Mouse (Mus musculus) midbrain, embryonic 15.5 days (tissue): ENCODE measurements around the gene Ccnb1ip1. TPM values are rescaled to one million over a fixed set of nuclear protein-coding genes. Genes with fewer than 3 reads are reported as not detected.

Experiments used
- ATAC-seq: fragments of 200-750 bp; cut with Nextera tagmentation; replicated peaks from 2 replicates; pipeline ENCODE4 v1.8.0; 2017; ENCODE audit warnings: moderate TSS enrichment
- H3K27ac ChIP-seq: fragments of 300-500 bp; sonication (generic); 2 replicates; pipeline ENCODE4 v1.5.1; 2015; ENCODE audit warnings: mild to moderate bottlenecking, inconsistent platforms
- H3K27me3 ChIP-seq: fragments of 300-500 bp; sonication (generic); replicated peaks from 2 replicates; pipeline ENCODE4 v1.6.1; 2015; ENCODE audit warnings: inconsistent platforms
- H3K36me3 ChIP-seq: fragments of 300-500 bp; sonication (generic); replicated peaks from 2 replicates; pipeline ENCODE4 v1.6.1; 2015; ENCODE audit warnings: inconsistent platforms
- H3K4me1 ChIP-seq: fragments of 300-500 bp; sonication (generic); 2 replicates; pipeline ENCODE4 v1.6.1; 2015; ENCODE audit warnings: inconsistent platforms
- H3K4me2 ChIP-seq: fragments of 300-500 bp; sonication (generic); 2 replicates; pipeline ENCODE4 v1.6.1; 2015; ENCODE audit warnings: inconsistent platforms, mild to moderate bottlenecking, moderate library complexity
- H3K4me3 ChIP-seq: fragments of 300-500 bp; sonication (generic); 2 replicates; pipeline ENCODE4 v1.5.1; 2015; ENCODE audit warnings: mild to moderate bottlenecking, inconsistent platforms
- H3K9ac ChIP-seq: fragments of 300-500 bp; sonication (generic); 2 replicates; pipeline ENCODE4 v1.6.1; 2015; ENCODE audit warnings: mild to moderate bottlenecking, inconsistent platforms
- H3K9me3 ChIP-seq: fragments of 300-500 bp; sonication (generic); 2 replicates; pipeline ENCODE4 v1.6.1; 2016; ENCODE audit warnings: inconsistent platforms
- WGBS: fragments of 180-500 bp; shearing (Covaris S2); methylation state at CpG from one replicate; pipeline ENCODE4 v1.1.7; 2015; ENCODE audit warnings: mixed read lengths; 5-methylcytosine and 5-hydroxymethylcytosine counted together
- polyA plus RNA-seq: library from polyadenylated mRNA; unstranded; fragments of >200 nt; fragmentation: Nextera tagmentation; extraction: Ambion mirVana; gene quantifications from 2 replicates; pipeline ENCODE4 v1.2.1, GENCODE M21; 2015

Ccnb1ip1 gene
- polyA plus RNA-seq, 1 experiment from 2014 or later, result not detected

DNA sequence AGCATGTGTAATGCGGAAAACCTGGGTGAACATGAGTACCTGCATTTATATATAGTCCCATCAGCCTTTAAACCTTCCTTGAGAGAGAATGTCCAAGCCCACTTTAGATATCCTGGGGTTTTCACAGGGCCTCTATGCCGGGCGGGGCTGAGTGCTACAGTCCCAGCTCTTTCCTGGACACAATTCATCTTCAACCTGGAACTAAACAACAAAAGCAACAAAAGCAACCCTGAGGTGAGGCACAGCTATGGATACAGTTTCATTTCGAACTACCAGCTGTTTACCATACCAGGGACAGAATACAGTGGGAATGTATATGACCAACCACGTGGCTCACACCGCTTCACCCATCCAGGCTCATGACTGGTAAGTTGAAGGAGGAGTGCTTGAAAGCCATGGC is 5.1 kb downstream of the Ccnb1ip1 start:
- Histone ChIP-seq H3K4me2 (no peak overlapping the region), H3K36me3 (no peaks in the 10 kb centered on the region), H3K27ac (no peak overlapping the region), H3K4me1 (peaks cover 5% of the 10 kb centered on the region), H3K4me3 (no peak overlapping the region), H3K9ac (no peak overlapping the region), H3K9me3 (no peaks in the 10 kb centered on the region), H3K27me3 (no peaks in the 10 kb centered on the region)
- no peak for ATAC-seq
- WGBS, result 89% methylated on average over 6 of the region's 6 CpGs

DNA sequence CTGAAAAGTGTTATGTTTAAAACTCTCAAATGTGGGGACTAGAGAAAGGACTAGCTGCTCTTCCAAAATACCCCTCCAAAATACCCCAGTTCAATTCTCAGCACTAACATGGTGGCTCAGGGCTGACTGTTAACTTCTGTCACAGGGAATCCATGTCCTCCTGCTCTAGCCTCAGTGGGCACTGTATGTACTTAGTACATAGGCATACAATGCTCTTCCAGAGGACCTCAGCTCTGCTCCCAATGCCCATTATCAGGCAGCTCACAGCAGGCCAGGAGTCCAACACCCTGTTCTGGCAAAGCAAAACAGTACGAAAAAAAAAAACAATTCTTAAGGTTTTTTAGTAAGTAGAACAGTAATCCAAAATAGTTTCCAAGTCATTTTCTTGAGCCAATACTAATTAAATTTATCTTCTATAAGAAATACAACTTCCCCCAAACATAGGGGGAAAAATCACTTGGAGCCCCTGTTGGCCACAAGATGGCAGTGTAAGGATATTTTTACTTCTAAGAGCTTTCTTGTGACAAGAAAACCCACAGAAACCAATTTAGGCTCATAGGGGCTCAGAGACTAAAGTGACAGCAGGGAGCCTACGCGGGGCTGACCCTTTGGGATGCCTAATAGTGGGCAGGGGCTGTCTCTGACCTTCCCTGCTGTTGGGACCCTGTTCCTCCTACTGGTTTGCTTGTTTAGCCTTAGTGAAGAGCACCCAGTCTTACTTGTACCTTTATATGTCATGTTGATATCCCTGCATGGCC is 7.9 kb downstream of the Ccnb1ip1 start:
- Histone ChIP-seq H3K4me3 (no peak overlapping the region), H3K36me3 (no peaks in the 10 kb centered on the region), H3K9ac (no peak overlapping the region), H3K27ac (no peak overlapping the region), H3K27me3 (no peaks in the 10 kb centered on the region), H3K4me1 (peaks cover 2% of the 10 kb centered on the region; the same call in 1 of the 2 replicates), H3K4me2 (peak overlapping the region; percentile 5; the same call in 1 of the 2 replicates), H3K9me3 (no peaks in the 10 kb centered on the region)
- ATAC-seq, result peak; percentile 65; the same call in 1 of the 2 replicates
- 5% methylated on average over 3 of the region's 3 CpGs for WGBS

- Histone ChIP-seq H3K27ac (no peak overlapping the region), H3K9me3 (no peaks in the 10 kb centered on the region), H3K4me2 (no peak overlapping the region), H3K9ac (no peak overlapping the region), H3K4me3 (no peak overlapping the region), H3K36me3 (no peaks in the 10 kb centered on the region), H3K4me1 (peaks cover 2% of the 10 kb centered on the region; the same call in 1 of the 2 replicates), H3K27me3 (no peaks in the 10 kb centered on the region)
- ATAC-seq, result no peak
- WGBS, result 62% methylated on average over 2 of the region's 2 CpGs
Measured at GRCm38 (mm10) chr14:50798512-50798911, 9.0 kb downstream of the Ccnb1ip1 start.

DNA sequence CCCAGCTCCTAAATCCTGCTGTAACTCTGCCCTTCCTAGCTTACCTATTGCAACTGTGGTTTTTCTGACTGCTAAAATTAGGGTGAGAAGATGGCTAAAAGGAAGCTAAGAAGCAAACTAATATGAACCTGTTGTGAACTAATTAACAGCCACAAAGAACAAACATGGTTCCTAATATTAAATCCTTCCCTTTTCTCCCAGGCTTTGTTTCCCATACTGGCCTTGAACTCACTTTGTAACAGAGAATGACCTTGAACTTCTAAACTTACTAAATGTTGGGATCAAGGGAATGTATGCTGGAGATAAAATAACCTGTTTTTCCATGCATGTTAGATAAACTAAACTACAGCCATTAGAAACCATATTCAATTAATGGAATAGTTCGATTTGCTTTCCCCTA is 11.1 kb downstream of the Ccnb1ip1 start:
- 92% methylated on average over 1 of the region's 1 CpGs for WGBS
- no peak overlapping the region for H3K27ac ChIP-seq
- ATAC-seq, result no peak

GRCm38 (mm10) chr14:50795965-50796364 is 11.6 kb downstream of the Ccnb1ip1 start:
- Histone ChIP-seq H3K4me2 (no peak overlapping the region), H3K27ac (no peak overlapping the region), H3K4me3 (no peak overlapping the region), H3K9ac (no peak overlapping the region), H3K9me3 (no peaks in the 10 kb centered on the region), H3K4me1 (peaks cover 2% of the 10 kb centered on the region; the same call in 1 of the 2 replicates), H3K27me3 (no peaks in the 10 kb centered on the region), H3K36me3 (no peaks in the 10 kb centered on the region)
- ATAC-seq, result no peak
- 88% methylated on average over 4 of the region's 4 CpGs for WGBS

More for the DNA sequence above, 11.1 kb downstream of the Ccnb1ip1 start:
- Histone ChIP-seq H3K9me3 (no peaks in the 10 kb centered on the region), H3K4me1 (peaks cover 2% of the 10 kb centered on the region; the same call in 1 of the 2 replicates), H3K4me2 (no peak overlapping the region), H3K36me3 (no peaks in the 10 kb centered on the region), H3K9ac (no peak overlapping the region), H3K4me3 (no peak overlapping the region), H3K27me3 (no peaks in the 10 kb centered on the region)

DNA sequence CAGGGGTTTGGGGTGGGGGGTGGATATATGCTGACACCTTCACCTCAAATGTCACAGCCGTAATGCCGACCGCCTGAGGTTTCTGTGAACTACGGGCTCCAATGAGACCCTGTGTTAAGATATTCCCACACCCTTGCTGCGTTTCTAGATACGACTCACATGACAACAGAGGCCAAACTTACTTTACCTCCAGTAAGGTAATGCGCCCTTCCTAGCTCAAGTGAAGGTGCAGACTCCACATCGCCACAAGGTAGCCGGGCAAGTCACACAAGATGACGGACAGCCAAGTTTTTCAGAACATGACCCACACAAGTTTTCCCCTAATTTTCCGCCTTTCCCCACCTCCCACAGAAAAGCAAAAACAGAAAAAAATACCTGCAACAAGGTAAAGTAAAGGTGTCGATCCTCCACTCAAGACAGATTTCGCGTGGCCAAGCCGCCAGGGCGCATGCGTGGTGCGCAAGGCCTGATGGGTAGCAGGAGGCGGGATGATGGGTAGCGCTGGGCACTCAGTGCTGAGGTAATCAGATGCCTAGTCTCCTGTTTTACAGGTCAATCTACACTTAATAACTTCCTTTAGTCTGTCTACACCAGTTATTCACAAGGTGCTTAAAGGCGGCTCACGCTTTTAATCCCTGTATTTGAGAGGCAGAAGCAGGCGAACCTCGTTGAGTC is 12.1 kb downstream of the Ccnb1ip1 start:
- 93% methylated on average over 24 of the region's 24 CpGs for WGBS
- no peak overlapping the region for H3K27ac ChIP-seq
- no peak overlapping the region for H3K4me3 ChIP-seq
- no peak overlapping the region for H3K9ac ChIP-seq
- ATAC-seq, result no peak
- H3K4me1 ChIP-seq, result peaks cover 2% of the 10 kb centered on the region; the same call in 1 of the 2 replicates
- H3K36me3 ChIP-seq, result no peaks in the 10 kb centered on the region
- no peaks in the 10 kb centered on the region for H3K9me3 ChIP-seq
- no peak overlapping the region for H3K4me2 ChIP-seq
- H3K27me3 ChIP-seq, result no peaks in the 10 kb centered on the region

DNA sequence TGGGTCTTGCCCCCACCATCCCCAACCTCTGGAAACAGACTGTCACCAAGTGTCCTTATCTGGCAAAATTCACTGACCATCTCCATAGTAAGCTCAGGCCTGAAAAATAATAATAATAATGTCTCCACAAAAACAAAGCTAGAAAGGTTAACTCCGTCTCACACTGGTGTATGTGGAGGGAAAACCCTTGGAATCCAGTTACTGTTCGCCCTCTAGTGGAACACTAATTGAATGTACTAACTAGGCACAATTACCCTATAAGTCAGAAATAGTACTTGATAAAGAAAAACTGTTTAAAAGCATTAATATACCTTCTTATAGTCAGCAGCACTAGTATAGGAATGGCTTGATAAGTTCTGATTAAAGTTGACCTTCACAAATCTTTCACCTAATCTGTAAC is 19.4 kb downstream of the Ccnb1ip1 start:
- H3K4me3 ChIP-seq, result no peak overlapping the region
- H3K9ac ChIP-seq, result no peak overlapping the region
- H3K27ac ChIP-seq, result no peak overlapping the region
- H3K36me3 ChIP-seq, result no peaks in the 10 kb centered on the region
- H3K9me3 ChIP-seq, result no peaks in the 10 kb centered on the region
- 6% methylated on average over 2 of the region's 2 CpGs for WGBS
- ATAC-seq, result no peak
- H3K4me1 ChIP-seq, result peaks cover 14% of the 10 kb centered on the region
- H3K4me2 ChIP-seq, result no peak overlapping the region
- no peaks in the 10 kb centered on the region for H3K27me3 ChIP-seq

DNA sequence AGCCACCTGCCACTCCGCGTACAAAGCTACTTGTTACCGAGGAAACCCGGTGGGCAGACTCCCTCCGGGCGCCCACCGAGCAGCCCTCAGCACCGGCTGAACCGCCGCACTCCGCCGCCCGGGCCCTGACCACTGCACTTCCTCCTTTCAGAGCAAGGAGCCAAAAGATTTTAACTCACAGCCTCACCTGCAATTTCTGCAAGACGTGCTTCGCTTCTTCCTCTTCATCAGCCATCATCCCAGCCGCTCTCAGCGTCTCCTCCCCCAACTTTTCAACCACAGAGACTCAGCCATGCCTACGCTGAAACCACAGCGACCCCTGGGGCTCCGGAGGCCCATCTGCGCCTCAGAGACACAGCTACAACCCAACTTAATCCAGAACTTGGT is 22.3 kb downstream of the Ccnb1ip1 start, which contains the start of gene Ttc5:
Gene Ttc5, minus strand, starts transcription at position 269 of the 387 bp plus-strand sequence.
- Histone ChIP-seq H3K27ac (peak within 1 kb of the TSS; percentile 85), H3K9me3 (no peaks in the 10 kb centered on the region), H3K4me3 (peak within 1 kb of the TSS; percentile 56), H3K4me2 (peak within 1 kb of the TSS; percentile 61), H3K27me3 (no peaks in the 10 kb centered on the region), H3K4me1 (peaks cover 16% of the 10 kb centered on the region), H3K36me3 (peaks cover 12% of the 10 kb centered on the region; the same call in 1 of the 2 replicates), H3K9ac (peak within 1 kb of the TSS; percentile 71)
- WGBS, result 0% methylated on average over 21 of the region's 21 CpGs
- peak; percentile 98 for ATAC-seq

- Histone ChIP-seq H3K27ac (peak overlapping the region; percentile 85), H3K9me3 (no peaks in the 10 kb centered on the region), H3K9ac (peak overlapping the region; percentile 71), H3K36me3 (peaks cover 17% of the 10 kb centered on the region; the same call in 1 of the 2 replicates), H3K4me2 (peak overlapping the region; percentile 61), H3K4me3 (peak overlapping the region; percentile 56), H3K4me1 (peaks cover 16% of the 10 kb centered on the region), H3K27me3 (no peaks in the 10 kb centered on the region)
- no peak for ATAC-seq
- WGBS, result 24% methylated on average over 16 of the region's 16 CpGs
Measured at GRCm38 (mm10) chr14:50784391-50785250, 22.9 kb downstream of the Ccnb1ip1 start.

- H3K27me3 ChIP-seq, result no peaks in the 10 kb centered on the region
- no peaks in the 10 kb centered on the region for H3K9me3 ChIP-seq
- H3K36me3 ChIP-seq, result peaks cover 24% of the 10 kb centered on the region; the same call in 1 of the 2 replicates
- H3K4me3 ChIP-seq, result no peak overlapping the region
- no peak for ATAC-seq
- peaks cover 16% of the 10 kb centered on the region for H3K4me1 ChIP-seq
- no peak overlapping the region for H3K9ac ChIP-seq
- H3K27ac ChIP-seq, result no peak overlapping the region
- WGBS, result 94% methylated on average over 3 of the region's 3 CpGs
- no peak overlapping the region for H3K4me2 ChIP-seq
Measured at GRCm38 (mm10) chr14:50782166-50782565, 25.4 kb downstream of the Ccnb1ip1 start.

- no peak overlapping the region for H3K4me3 ChIP-seq
- 79% methylated on average over 2 of the region's 2 CpGs for WGBS
- H3K36me3 ChIP-seq, result peaks cover 59% of the 10 kb centered on the region
Measured at GRCm38 (mm10) chr14:50771342-50771741, 36.2 kb downstream of the Ccnb1ip1 start.

GRCm38 (mm10) chr14:50765736-50766135 is 41.8 kb downstream of the Ccnb1ip1 start:
- WGBS, result 94% methylated on average over 6 of the region's 6 CpGs
- no peak for ATAC-seq
- no peak overlapping the region for H3K4me2 ChIP-seq
- no peaks in the 10 kb centered on the region for H3K4me1 ChIP-seq
- no peaks in the 10 kb centered on the region for H3K9me3 ChIP-seq
- H3K27me3 ChIP-seq, result no peaks in the 10 kb centered on the region
- no peak overlapping the region for H3K27ac ChIP-seq
- H3K36me3 ChIP-seq, result peaks cover 44% of the 10 kb centered on the region; the same call in 1 of the 2 replicates
- no peak overlapping the region for H3K9ac ChIP-seq
- no peak overlapping the region for H3K4me3 ChIP-seq

More at GRCm38 (mm10) chr14:50771342-50771741, 36.2 kb downstream of the Ccnb1ip1 start:
- no peak overlapping the region for H3K4me2 ChIP-seq
- no peak overlapping the region for H3K27ac ChIP-seq
- H3K9me3 ChIP-seq, result no peaks in the 10 kb centered on the region
- H3K9ac ChIP-seq, result no peak overlapping the region
- ATAC-seq, result no peak
- no peaks in the 10 kb centered on the region for H3K4me1 ChIP-seq
- H3K27me3 ChIP-seq, result no peaks in the 10 kb centered on the region
